Mouse (Mus musculus): ENCODE results near the gene Supt16. TPM values are rescaled to one million over a fixed set of nuclear protein-coding genes. Genes with fewer than 3 reads are reported as not detected.
A peak's percentile ranks its signal among the peaks of the same experiment; 100 is the strongest.

The Supt16 gene
- polyA plus RNA-seq, 1 experiment from 2014 or later = 18.0 TPM

DNA sequence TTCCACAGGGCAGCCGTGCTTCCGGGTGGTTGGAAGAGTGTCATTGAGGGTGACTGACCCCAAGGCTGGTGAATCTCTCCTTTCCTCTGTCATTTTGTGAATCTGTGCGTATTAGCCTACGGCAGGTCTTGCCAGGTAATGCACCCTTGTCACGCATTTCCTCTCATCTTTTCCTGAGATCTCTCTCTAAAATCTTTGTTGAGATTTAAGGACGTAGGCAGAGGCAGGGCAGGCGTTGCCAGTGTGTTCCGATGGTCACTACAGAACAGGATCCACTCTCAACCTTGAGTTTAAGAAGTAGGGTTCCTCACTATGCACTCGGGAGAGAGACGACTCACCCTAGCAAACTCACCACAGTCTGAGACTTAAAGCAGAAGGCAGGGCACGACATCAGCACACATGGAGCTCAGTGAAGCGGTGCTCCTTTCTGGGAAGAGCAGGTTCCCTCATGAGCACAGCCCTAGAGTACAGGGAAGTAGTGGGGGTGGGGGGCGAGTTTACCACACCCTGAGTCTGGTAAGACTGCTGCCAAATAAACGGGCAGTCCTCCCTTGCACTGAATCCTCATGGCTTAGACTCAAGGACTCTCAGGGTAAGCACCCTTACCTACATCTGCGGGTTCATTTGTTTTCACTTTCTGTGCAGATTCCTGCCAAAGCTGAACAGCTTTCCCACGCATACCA lies 55.6 kb downstream of the Supt16 start:
- 39% methylated on average over 16 of the region's 16 CpGs for WGBS (ENCODE audit: insufficient replicate concordance)
- no peaks in the 10 kb centered on the region for H3K27me3 ChIP-seq (ENCODE audit: insufficient read depth, low read length)
- H3K9ac ChIP-seq (replicated peaks) = no peak overlapping the region
- no peaks in the 10 kb centered on the region for H3K36me3 ChIP-seq (replicated peaks; ENCODE audit: insufficient read depth, low read length)
- H3K27ac ChIP-seq (ENCODE audit: low read depth) = no peak overlapping the region
- DNase-seq (no peak), ATAC-seq (no peak)
- peak overlapping the region; percentile 70 for H3K4me2 ChIP-seq (ENCODE audit: low read depth, low read length)
- H3K9me3 ChIP-seq (ENCODE audit: low read length) = no peaks in the 10 kb centered on the region
- no peak for TF ChIP-seq EP300 (IDR thresholded peaks at IDR 0.05; ENCODE audit: low read depth)
- no peak for TF ChIP-seq CTCF (IDR thresholded peaks at IDR 0.05; ENCODE audit: low read depth)
- H3K4me1 ChIP-seq (ENCODE audit: insufficient read depth) = 0 out of 2 replicates have a peak, but pooled peaks cover 2% of the 10 kb centered on the region
- H3K4me3 ChIP-seq (ENCODE audit: low read depth, low read length) = peak overlapping the region; percentile 37; the same call in 1 of the 2 replicates

DNA sequence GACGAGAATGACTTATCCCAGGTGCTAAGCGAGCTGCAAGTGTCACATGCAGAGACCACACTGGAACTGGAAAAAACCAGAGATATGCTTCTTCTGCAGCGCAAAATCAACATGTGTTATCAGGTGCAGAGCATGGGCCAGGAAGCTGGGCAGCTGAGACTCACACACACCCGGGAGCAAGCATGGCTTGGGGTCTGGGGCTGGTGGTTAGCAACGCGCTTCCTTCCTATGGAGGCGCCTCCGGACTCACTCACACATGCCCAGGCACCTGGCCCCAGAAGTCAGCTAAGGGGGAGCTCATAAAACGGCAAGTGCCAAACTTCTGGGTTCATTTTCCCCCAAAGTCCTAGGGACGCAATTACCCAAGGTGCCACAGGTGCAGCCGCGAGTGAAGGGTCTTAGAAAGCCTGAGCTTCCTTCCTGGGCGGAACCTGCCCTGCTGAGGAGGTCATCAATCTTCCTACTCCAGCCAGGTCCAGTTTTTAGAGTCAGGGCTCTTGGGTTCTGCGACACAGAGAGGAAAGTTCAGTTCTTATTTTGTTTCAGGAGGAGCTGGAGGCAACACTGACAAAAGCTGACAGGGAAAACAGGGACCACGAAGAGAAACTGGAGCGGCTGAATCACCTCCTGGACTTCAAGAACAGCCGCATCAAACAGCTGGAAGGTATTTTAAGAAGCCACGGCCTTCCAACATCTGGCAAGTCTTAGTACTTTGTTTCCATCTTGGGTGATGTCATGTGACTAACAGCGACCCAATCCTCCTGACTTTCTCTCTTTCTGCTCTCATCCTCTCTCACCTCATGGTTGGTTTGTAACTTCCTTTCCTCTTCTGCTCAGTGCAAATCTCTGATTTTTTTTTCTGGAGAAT lies 56.4 kb downstream of the Supt16 start:
- WGBS (ENCODE audit: insufficient replicate concordance) = 24% methylated on average over 19 of the region's 19 CpGs
- H3K27ac ChIP-seq (ENCODE audit: low read depth) = 0 out of 2 replicates have a peak overlapping the region, but pooled peaks have one; percentile 52
- H3K9me3 ChIP-seq (ENCODE audit: low read length) = no peaks in the 10 kb centered on the region
- peak overlapping the region; percentile 70 for H3K4me2 ChIP-seq (ENCODE audit: low read depth, low read length)
- no peaks in the 10 kb centered on the region for H3K27me3 ChIP-seq (ENCODE audit: insufficient read depth, low read length)
- peak overlapping the region; percentile 34; the same call in 1 of the 2 replicates for H3K9ac ChIP-seq (replicated peaks)
- no peaks in the 10 kb centered on the region for H3K36me3 ChIP-seq (replicated peaks; ENCODE audit: insufficient read depth, low read length)
- TF ChIP-seq CTCF (IDR thresholded peaks at IDR 0.05; ENCODE audit: low read depth) (no peak), EP300 (IDR thresholded peaks at IDR 0.05; ENCODE audit: low read depth) (no peak)
- peak; percentile 33 for DNase-seq
- H3K4me3 ChIP-seq (ENCODE audit: low read depth, low read length) = peak overlapping the region; percentile 37
- ATAC-seq = peak; percentile 59
- H3K4me1 ChIP-seq (ENCODE audit: insufficient read depth) = 0 out of 2 replicates have a peak, but pooled peaks cover 2% of the 10 kb centered on the region

DNA sequence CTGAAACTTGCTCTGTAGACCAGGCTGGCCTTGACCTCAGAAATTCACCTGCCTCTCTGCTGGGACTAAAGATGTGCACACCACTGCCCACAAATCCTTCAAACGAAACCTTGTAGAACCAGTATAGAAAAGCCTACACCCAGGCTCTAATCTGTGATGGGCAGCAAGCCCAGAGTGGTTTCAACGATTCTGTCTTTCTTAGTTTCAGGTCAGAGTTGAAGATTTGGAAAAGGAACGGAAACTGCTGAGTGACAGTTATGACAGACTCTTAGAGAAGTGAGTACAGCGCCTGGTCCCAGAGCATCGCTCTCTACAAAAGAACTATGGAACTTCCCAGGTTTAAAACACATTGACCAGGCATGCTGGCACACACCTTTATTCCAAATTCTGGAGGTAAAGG lies 63.6 kb downstream of the Supt16 start:
- ATAC-seq = no peak
- TF ChIP-seq EP300 (IDR thresholded peaks at IDR 0.05; ENCODE audit: low read depth) (no peak), CTCF (IDR thresholded peaks at IDR 0.05; ENCODE audit: low read depth) (no peak)

DNA sequence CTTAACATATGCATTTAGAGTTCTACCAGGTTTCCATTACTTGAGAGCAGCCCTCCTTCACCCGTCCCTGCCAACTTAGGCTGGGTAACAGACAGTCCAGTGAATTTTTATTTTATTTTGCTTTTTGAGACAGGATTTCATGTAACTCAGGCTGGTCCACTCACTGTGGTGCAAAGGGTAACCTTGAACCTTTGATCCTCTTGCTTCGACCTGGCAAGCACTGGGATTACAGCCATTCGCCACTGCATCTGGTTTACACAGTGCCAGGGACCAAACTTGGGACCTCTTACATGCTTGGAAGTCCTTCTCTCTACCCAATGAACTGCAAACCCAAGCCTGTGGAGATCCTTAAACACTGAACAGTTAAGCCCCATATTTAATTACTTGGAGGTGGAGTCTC lies 72.6 kb downstream of the Supt16 start:
- Histone ChIP-seq H3K27ac (ENCODE audit: low read depth) (no peak overlapping the region), H3K4me1 (ENCODE audit: insufficient read depth) (peaks cover 2% of the 10 kb centered on the region; the same call in 1 of the 2 replicates), H3K36me3 (replicated peaks; ENCODE audit: insufficient read depth, low read length) (no peaks in the 10 kb centered on the region), H3K27me3 (ENCODE audit: insufficient read depth, low read length) (no peaks in the 10 kb centered on the region), H3K9ac (replicated peaks) (no peak overlapping the region), H3K9me3 (ENCODE audit: low read length) (no peaks in the 10 kb centered on the region), H3K4me2 (ENCODE audit: low read depth, low read length) (no peak overlapping the region), H3K4me3 (ENCODE audit: low read depth, low read length) (no peak overlapping the region)
- no peak for TF ChIP-seq EP300 (IDR thresholded peaks at IDR 0.05; ENCODE audit: low read depth)
- WGBS (ENCODE audit: insufficient replicate concordance) = 82% methylated on average over 3 of the region's 3 CpGs
- DNase-seq (no peak), ATAC-seq (peak; percentile 55)

More for the DNA sequence above, 63.6 kb downstream of the Supt16 start:
- Histone ChIP-seq H3K36me3 (replicated peaks; ENCODE audit: insufficient read depth, low read length) (no peaks in the 10 kb centered on the region), H3K27me3 (ENCODE audit: insufficient read depth, low read length) (no peaks in the 10 kb centered on the region), H3K4me2 (ENCODE audit: low read depth, low read length) (no peak overlapping the region), H3K4me3 (ENCODE audit: low read depth, low read length) (no peak overlapping the region), H3K4me1 (ENCODE audit: insufficient read depth) (no peaks in the 10 kb centered on the region), H3K9ac (replicated peaks) (no peak overlapping the region), H3K9me3 (ENCODE audit: low read length) (no peaks in the 10 kb centered on the region), H3K27ac (ENCODE audit: low read depth) (no peak overlapping the region)
- WGBS (ENCODE audit: insufficient replicate concordance) = 49% methylated on average over 5 of the region's 5 CpGs
- no peak for DNase-seq

DNA sequence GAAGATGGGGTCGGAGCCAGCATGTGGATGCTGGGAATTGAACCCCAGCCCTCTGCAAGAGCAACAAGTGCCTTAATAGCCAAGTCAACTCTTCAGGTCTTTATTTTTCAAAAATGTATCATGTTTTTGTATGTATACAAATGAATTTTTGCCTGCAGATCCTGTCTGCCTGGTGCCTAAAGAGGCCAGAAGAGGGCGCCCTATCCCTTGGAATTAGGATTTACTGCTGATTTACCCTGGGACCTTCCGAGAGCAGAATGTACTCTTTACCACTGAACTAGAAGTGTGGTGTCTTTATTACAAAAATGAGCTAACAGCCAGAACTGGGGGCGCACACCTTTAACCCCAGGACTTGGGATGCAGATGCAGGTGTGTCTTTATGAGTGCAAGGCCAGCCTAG lies 73.3 kb downstream of the Supt16 start:
- Histone ChIP-seq H3K4me1 (ENCODE audit: insufficient read depth) (peaks cover 7% of the 10 kb centered on the region), H3K27me3 (ENCODE audit: insufficient read depth, low read length) (no peaks in the 10 kb centered on the region), H3K27ac (ENCODE audit: low read depth) (no peak overlapping the region), H3K9me3 (ENCODE audit: low read length) (no peaks in the 10 kb centered on the region), H3K4me3 (ENCODE audit: low read depth, low read length) (no peak overlapping the region), H3K36me3 (replicated peaks; ENCODE audit: insufficient read depth, low read length) (no peaks in the 10 kb centered on the region), H3K9ac (replicated peaks) (no peak overlapping the region), H3K4me2 (ENCODE audit: low read depth, low read length) (peak overlapping the region; percentile 19; the same call in 1 of the 2 replicates)
- DNase-seq (peak; percentile 79), ATAC-seq (no peak)
- WGBS (ENCODE audit: insufficient replicate concordance) = 15% methylated on average over 4 of the region's 4 CpGs
- TF ChIP-seq EP300 (IDR thresholded peaks at IDR 0.05; ENCODE audit: low read depth) (no peak), CTCF (IDR thresholded peaks at IDR 0.05; ENCODE audit: low read depth) (peak; percentile 87)

DNA sequence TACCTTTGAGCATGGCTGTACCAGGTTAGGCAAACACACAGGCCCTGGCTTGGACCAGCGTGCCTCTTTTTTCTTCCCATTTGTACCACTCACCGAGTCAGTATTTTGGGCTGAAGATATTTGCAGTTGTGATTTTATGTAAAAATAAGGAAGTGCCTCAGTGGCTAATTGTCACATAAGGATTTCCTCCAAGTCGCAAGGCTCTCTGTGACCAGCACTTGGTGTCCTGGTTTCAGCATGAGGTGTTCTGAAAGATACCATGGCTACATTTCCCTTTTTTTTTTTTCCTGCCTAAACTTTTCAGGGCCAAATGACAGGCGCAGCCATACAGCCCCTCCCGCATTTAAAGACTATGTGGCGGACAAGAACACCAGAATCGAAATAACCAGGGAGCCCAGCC lies 77.0 kb downstream of the Supt16 start:
- Histone ChIP-seq H3K4me1 (ENCODE audit: insufficient read depth) (peaks cover 13% of the 10 kb centered on the region), H3K4me3 (ENCODE audit: low read depth, low read length) (no peak overlapping the region), H3K9ac (replicated peaks) (no peak overlapping the region), H3K9me3 (ENCODE audit: low read length) (no peaks in the 10 kb centered on the region), H3K4me2 (ENCODE audit: low read depth, low read length) (peak overlapping the region; percentile 96), H3K36me3 (replicated peaks; ENCODE audit: insufficient read depth, low read length) (no peaks in the 10 kb centered on the region), H3K27me3 (ENCODE audit: insufficient read depth, low read length) (no peaks in the 10 kb centered on the region), H3K27ac (ENCODE audit: low read depth) (no peak overlapping the region)
- no peak for TF ChIP-seq EP300 (IDR thresholded peaks at IDR 0.05; ENCODE audit: low read depth)
- no peak for TF ChIP-seq CTCF (IDR thresholded peaks at IDR 0.05; ENCODE audit: low read depth)
- WGBS (ENCODE audit: insufficient replicate concordance) = 29% methylated on average over 7 of the region's 7 CpGs
- DNase-seq (no peak), ATAC-seq (no peak)

All from liver, postnatal 0 days (tissue).